Mouse (Mus musculus) CH12.LX (cell line): ENCODE data around the gene Dtl. TPM values are rescaled to one million over a fixed set of nuclear protein-coding genes. Genes with fewer than 3 reads are reported as not detected.

Source experiments
- DNase-seq: peaks from one replicate; pipeline ENCODE4 v3.0.0-alpha.2; 2013; ENCODE audit errors: extremely low read depth
- H3K27ac ChIP-seq: 2 replicates; pipeline ENCODE4 v1.5.1; 2012; ENCODE audit warnings: low read depth, mild to moderate bottlenecking, control low read depth, moderate library complexity; ENCODE audit not compliant: insufficient read depth
- H3K27me3 ChIP-seq: replicated peaks from 2 replicates; pipeline ENCODE3; 2012; ENCODE audit warnings: inconsistent platforms
- H3K36me3 ChIP-seq, 2 experiments: replicated peaks in 1 of 2; 2 replicates each; pipeline versions ENCODE3 to v1.6.1; 2012; ENCODE audit warnings: inconsistent platforms in 1 of 2, low read length in 1 of 2, mild to moderate bottlenecking in 1 of 2, mixed read lengths in 1 of 2, moderate library complexity in 1 of 2; ENCODE audit not compliant: control insufficient read depth in 1 of 2, insufficient read depth in 1 of 2
- H3K4me1 ChIP-seq, 2 experiments: 2 replicates each; pipeline ENCODE4 v1.6.1; 2012; ENCODE audit warnings: inconsistent platforms in 1 of 2, moderate library complexity in 1 of 2; ENCODE audit not compliant: insufficient read depth in 2 of 2, control insufficient read depth in 1 of 2
- H3K4me2 ChIP-seq: 2 replicates; pipeline ENCODE4 v1.6.1; 2012; ENCODE audit warnings: low read depth, mild to moderate bottlenecking, control low read depth; ENCODE audit not compliant: poor library complexity, insufficient read depth, severe bottlenecking
- H3K4me3 ChIP-seq, 3 experiments: fragments of 150-350 bp in 1 of 3; sonication (generic) in 1 of 3; replicated peaks in 1 of 3; 2 replicates each; pipeline versions ENCODE3 to v1.5.1; 2011 to 2012; ENCODE audit warnings: low read depth in 2 of 3, low read length in 2 of 3, mild to moderate bottlenecking in 2 of 3, moderate library complexity in 2 of 3, control low read depth in 1 of 3, improper control_type of control experiment in 1 of 3, inconsistent platforms in 1 of 3, mixed read lengths in 1 of 3; ENCODE audit not compliant: poor library complexity in 1 of 3
- H3K79me2 ChIP-seq: replicated peaks from 2 replicates; pipeline ENCODE4 v1.6.1; 2012; ENCODE audit warnings: mild to moderate bottlenecking, moderate library complexity; ENCODE audit not compliant: control insufficient read depth, poor library complexity, insufficient read depth, severe bottlenecking; ENCODE audit errors: extremely low read depth
- H3K9ac ChIP-seq: 2 replicates; pipeline ENCODE4 v1.6.1; 2012; ENCODE audit warnings: low read depth, mild to moderate bottlenecking, control low read depth, moderate library complexity; ENCODE audit not compliant: insufficient read depth
- H3K9me3 ChIP-seq: replicated peaks from 2 replicates; pipeline ENCODE3; 2012; ENCODE audit warnings: low read length, inconsistent platforms, mixed read lengths
- BHLHE40 ChIP-seq: IDR thresholded peaks from 2 replicates; pipeline ENCODE4 v1.6.1; 2011; ENCODE audit warnings: mild to moderate bottlenecking, low read depth, low read length, improper control_type of control experiment
- CHD1 ChIP-seq: IDR thresholded peaks from 2 replicates; pipeline ENCODE4 v1.6.1; 2012; ENCODE audit warnings: low read depth, low read length, improper control_type of control experiment, inconsistent platforms
- CHD2 ChIP-seq: IDR thresholded peaks from 2 replicates; pipeline ENCODE4 v1.6.1; 2011; ENCODE audit warnings: low read length, improper control_type of control experiment
- CTCF ChIP-seq, 2 experiments: IDR thresholded peaks in 1 of 2; conservative IDR thresholded peaks in 1 of 2; 2 replicates each; pipeline ENCODE4 v1.5.1; 2011 to 2012; ENCODE audit warnings: low read depth in 2 of 2, low read length in 2 of 2, improper control_type of control experiment in 1 of 2, inconsistent platforms in 1 of 2, mild to moderate bottlenecking in 1 of 2, moderate library complexity in 1 of 2
- E2F4 ChIP-seq: IDR thresholded peaks from 2 replicates; pipeline ENCODE4 v1.6.1; 2011; ENCODE audit warnings: low read depth, low read length, improper control_type of control experiment; ENCODE audit not compliant: insufficient replicate concordance
- ELF1 ChIP-seq: IDR thresholded peaks from 2 replicates; pipeline ENCODE4 v1.6.1; 2014; ENCODE audit warnings: low read depth, mild to moderate bottlenecking, inconsistent platforms, low read length, improper control_type of control experiment
- EP300 ChIP-seq: IDR thresholded peaks from 2 replicates; pipeline ENCODE4 v1.6.1; 2011; ENCODE audit warnings: low read length, improper control_type of control experiment
- ETS1 ChIP-seq: conservative IDR thresholded peaks from 2 replicates; pipeline ENCODE4 v1.6.1; 2012; ENCODE audit warnings: low read depth, mild to moderate bottlenecking, inconsistent platforms, low read length, improper control_type of control experiment, moderate library complexity
- HCFC1 ChIP-seq: IDR thresholded peaks from 2 replicates; pipeline ENCODE4 v1.6.1; 2012; ENCODE audit warnings: low read depth, mild to moderate bottlenecking, inconsistent platforms, low read length, improper control_type of control experiment
- IRF4 ChIP-seq: IDR thresholded peaks from 2 replicates; pipeline ENCODE4 v1.6.1; 2014; ENCODE audit warnings: low read depth, mild to moderate bottlenecking, inconsistent platforms, low read length, improper control_type of control experiment
- JUN ChIP-seq: IDR thresholded peaks from 2 replicates; pipeline ENCODE4 v1.6.1; 2011; ENCODE audit warnings: low read depth, mild to moderate bottlenecking, low read length, improper control_type of control experiment, moderate library complexity; ENCODE audit not compliant: insufficient read depth
- JUND ChIP-seq: conservative IDR thresholded peaks from 2 replicates; pipeline ENCODE4 v1.6.1; 2011; ENCODE audit warnings: low read depth, low read length, improper control_type of control experiment
- KAT2A ChIP-seq: IDR thresholded peaks from 2 replicates; pipeline ENCODE4 v1.6.1; 2012; ENCODE audit warnings: low read length, improper control_type of control experiment, inconsistent platforms; ENCODE audit not compliant: insufficient replicate concordance
- MAX ChIP-seq: IDR thresholded peaks from 2 replicates; pipeline ENCODE4 v1.6.1; 2011; ENCODE audit warnings: low read length, improper control_type of control experiment
- MAZ ChIP-seq: IDR thresholded peaks from 2 replicates; pipeline ENCODE4 v1.6.1; 2012; ENCODE audit warnings: low read depth, mild to moderate bottlenecking, inconsistent platforms, low read length, improper control_type of control experiment, moderate library complexity
- MEF2A ChIP-seq: IDR thresholded peaks from 2 replicates; pipeline ENCODE4 v1.6.1; 2014; ENCODE audit warnings: low read depth, mild to moderate bottlenecking, inconsistent platforms, low read length, improper control_type of control experiment, borderline replicate concordance
- MXI1 ChIP-seq: IDR thresholded peaks from 2 replicates; pipeline ENCODE4 v1.6.1; 2011; ENCODE audit warnings: mild to moderate bottlenecking, low read depth, low read length, improper control_type of control experiment
- MYC ChIP-seq: IDR thresholded peaks from 2 replicates; pipeline ENCODE4 v1.6.1; 2011; ENCODE audit warnings: low read depth, mild to moderate bottlenecking, improper control_type of control experiment, low read length
- NELFE ChIP-seq: IDR thresholded peaks from 2 replicates; pipeline ENCODE4 v1.6.1; 2011; ENCODE audit warnings: low read depth, low read length, improper control_type of control experiment
- NRF1 ChIP-seq: IDR thresholded peaks from 2 replicates; pipeline ENCODE4 v1.6.1; 2014; ENCODE audit warnings: low read depth, mild to moderate bottlenecking, inconsistent platforms, low read length, improper control_type of control experiment, moderate library complexity
- PAX5 ChIP-seq: IDR thresholded peaks from 2 replicates; pipeline ENCODE4 v1.6.1; 2012; ENCODE audit warnings: low read length, inconsistent platforms, mixed read lengths
- POLR2A ChIP-seq: IDR thresholded peaks from 2 replicates; pipeline ENCODE4 v1.6.1; 2011; ENCODE audit warnings: low read depth, mild to moderate bottlenecking, improper control_type of control experiment, low read length
- POLR2AphosphoS2 ChIP-seq: IDR thresholded peaks from 2 replicates; pipeline ENCODE4 v1.6.1; 2011; ENCODE audit warnings: low read depth, low read length, improper control_type of control experiment
- RAD21 ChIP-seq: IDR thresholded peaks from 2 replicates; pipeline ENCODE4 v1.6.1; 2011; ENCODE audit warnings: low read depth, mild to moderate bottlenecking, low read length, improper control_type of control experiment, moderate library complexity
- RCOR1 ChIP-seq: conservative IDR thresholded peaks from 2 replicates; pipeline ENCODE4 v1.6.1; 2012; ENCODE audit warnings: low read depth, mild to moderate bottlenecking, inconsistent platforms, low read length, improper control_type of control experiment
- SIN3A ChIP-seq: IDR thresholded peaks from 2 replicates; pipeline ENCODE4 v1.6.1; 2012; ENCODE audit warnings: low read length, improper control_type of control experiment, inconsistent platforms
- SMC3 ChIP-seq: IDR thresholded peaks from 2 replicates; pipeline ENCODE4 v1.6.1; 2011; ENCODE audit warnings: low read depth, low read length, improper control_type of control experiment
- TBP ChIP-seq: conservative IDR thresholded peaks from 2 replicates; pipeline ENCODE4 v1.6.1; 2011; ENCODE audit warnings: low read depth, low read length, improper control_type of control experiment
- TCF12 ChIP-seq: IDR thresholded peaks from 2 replicates; pipeline ENCODE4 v1.6.1; 2014; ENCODE audit warnings: low read depth, mild to moderate bottlenecking, inconsistent platforms, low read length, improper control_type of control experiment
- UBTF ChIP-seq: IDR thresholded peaks from 2 replicates; pipeline ENCODE4 v1.6.1; 2012; ENCODE audit warnings: low read depth, mild to moderate bottlenecking, inconsistent platforms, low read length, improper control_type of control experiment, moderate library complexity
- USF2 ChIP-seq: conservative IDR thresholded peaks from 2 replicates; pipeline ENCODE4 v1.6.1; 2011; ENCODE audit warnings: low read depth, low read length, improper control_type of control experiment
- ZC3H11A ChIP-seq: IDR thresholded peaks from 2 replicates; pipeline ENCODE4 v1.6.1; 2012; ENCODE audit warnings: low read depth, mild to moderate bottlenecking, inconsistent platforms, low read length, improper control_type of control experiment
- ZKSCAN1 ChIP-seq: IDR thresholded peaks from 2 replicates; pipeline ENCODE4 v1.6.1; 2012; ENCODE audit warnings: low read depth, inconsistent platforms, low read length, improper control_type of control experiment, borderline replicate concordance
- ZMIZ1 ChIP-seq: IDR thresholded peaks from 2 replicates; pipeline ENCODE4 v1.6.1; 2012; ENCODE audit warnings: low read depth, mild to moderate bottlenecking, inconsistent platforms, low read length, improper control_type of control experiment
- ZNF384 ChIP-seq: IDR thresholded peaks from 2 replicates; pipeline ENCODE4 v1.6.1; 2012; ENCODE audit warnings: low read depth, low read length, improper control_type of control experiment, inconsistent platforms
- dilution Hi-C: fragments of 300-500 bp; cut with MboI; formaldehyde crosslinking; loops from 2 replicates; pipeline ENCODE4 v1.14.3; 2020; ENCODE audit warnings: low sequenced_read_pairs; ENCODE audit not compliant: extremely low pct_unique_long_range_greater_than_20kb, extremely low pct_ligation_motif_present
- in situ Hi-C: fragments of 300-500 bp; cut with MboI; formaldehyde crosslinking; loops from 3 replicates; pipeline ENCODE4 v1.14.3; 2019; ENCODE audit warnings: low sequenced_read_pairs, low pct_ligation_motif_present, low pct_unique_long_range_greater_than_20kb, mixed read lengths
- polyA plus RNA-seq: library from polyadenylated mRNA; unstranded; fragments of >175 nt; gene quantifications from 2 replicates; pipeline ENCODE4 v1.2.1, GENCODE M21; 2012; ENCODE audit warnings: low read depth; ENCODE audit not compliant: insufficient read length
- total RNA-seq, 2 experiments: library from RNA; depleted of rRNA; stranded (reverse); fragments of 300-350 nt in 1 of 2; fragments of >200 nt in 1 of 2; gene quantifications; 2 replicates each; pipeline ENCODE4 v1.2.3; 2012 to 2014

The Dtl gene
- total RNA-seq (2012; rRNA removed) (31.8 and 35.0 TPM in 2 replicates), total RNA-seq (2014; rRNA removed) (37.7 and 37.9 TPM in 2 replicates), polyA plus RNA-seq (55.8 and 65.2 TPM in 2 replicates)

GRCm38 (mm10) chr1:191575458-191576247 is at the start of gene Dtl, which contains the start of gene Ints7:
Gene Dtl, minus strand, starts transcription at chr1:191575544.
Gene Ints7, plus strand, starts transcription at chr1:191575636.
- peaks cover 8 to 38% of the 10 kb centered on the region in 2 experiments for H3K36me3 ChIP-seq
- peaks cover 79% of the 10 kb centered on the region for H3K79me2 ChIP-seq
- peak within 1 kb of the TSS; percentile 84 for H3K27ac ChIP-seq
- H3K4me3 ChIP-seq = peak within 1 kb of the TSS; percentile 89 to 96 (median 90)
- H3K4me1 ChIP-seq = peaks cover 9 to 41% of the 10 kb centered on the region in 2 experiments
- peak within 1 kb of the TSS; percentile 92 for H3K9ac ChIP-seq
- DNase-seq = peak; percentile 99
- H3K27me3 ChIP-seq = no peaks in the 10 kb centered on the region
- in situ Hi-C loops = loop anchor here (5.0 kb wide), 1 partner anchor 237 kb away; no protein-coding TSS in a partner anchor
- dilution Hi-C loops = no loop called here
- TF ChIP-seq SMC3 (peak; percentile 71), RCOR1 (0 out of 2 replicates have a peak, but pooled peaks have one; percentile 18), POLR2A (peak; percentile 92), MXI1 (peak; percentile 81; the same call in 1 of the 2 replicates), PAX5 (no peak), POLR2AphosphoS2 (peak; percentile 77; the same call in 1 of the 2 replicates), ETS1 (no peak; the same call in none of the 2 replicates), USF2 (no peak), ZKSCAN1 (no peak), BHLHE40 (peak; percentile 75), ELF1 (peak; percentile 81), E2F4 (peak; percentile 94; the same call in 1 of the 2 replicates), CHD2 (peak; percentile 94), ZMIZ1 (peak; percentile 85), EP300 (no peak), JUND (no peak), CHD1 (no peak; the same call in 1 of the 2 replicates), JUN (no peak), ZC3H11A (no peak), SIN3A (peak; percentile 89; the same call in 1 of the 2 replicates), NELFE (peak; percentile 96), CTCF (conservative IDR thresholded peaks at IDR 0.05 in 1 of 2, IDR thresholded peaks at IDR 0.05 in 1 of 2; ENCODE audit: low read depth in 2 of 2, low read length in 2 of 2) (peak; percentile 72 to 87), IRF4 (peak; percentile 56; the same call in 1 of the 2 replicates), MYC (peak; percentile 96), TCF12 (peak; percentile 84), MEF2A (peak; percentile 58; the same call in 1 of the 2 replicates), ZNF384 (no peak), MAX (peak; percentile 89; the same call in 1 of the 2 replicates), HCFC1 (peak; percentile 72), UBTF (no peak), KAT2A (peak; percentile 78), RAD21 (peak; percentile 35), TBP (peak; percentile 78), MAZ (peak; percentile 74; the same call in 1 of the 2 replicates), NRF1 (peak; percentile 88)
- H3K4me2 ChIP-seq = peak within 1 kb of the TSS; percentile 98
- H3K9me3 ChIP-seq = peaks cover 12% of the 10 kb centered on the region
